Mouse (Mus musculus): ENCODE measurements around the gene Gpr173. TPM values are rescaled to one million over a fixed set of nuclear protein-coding genes. Genes with fewer than 3 reads are reported as not detected.

Gpr173 gene
- total RNA-seq (2023): not detected

DNA sequence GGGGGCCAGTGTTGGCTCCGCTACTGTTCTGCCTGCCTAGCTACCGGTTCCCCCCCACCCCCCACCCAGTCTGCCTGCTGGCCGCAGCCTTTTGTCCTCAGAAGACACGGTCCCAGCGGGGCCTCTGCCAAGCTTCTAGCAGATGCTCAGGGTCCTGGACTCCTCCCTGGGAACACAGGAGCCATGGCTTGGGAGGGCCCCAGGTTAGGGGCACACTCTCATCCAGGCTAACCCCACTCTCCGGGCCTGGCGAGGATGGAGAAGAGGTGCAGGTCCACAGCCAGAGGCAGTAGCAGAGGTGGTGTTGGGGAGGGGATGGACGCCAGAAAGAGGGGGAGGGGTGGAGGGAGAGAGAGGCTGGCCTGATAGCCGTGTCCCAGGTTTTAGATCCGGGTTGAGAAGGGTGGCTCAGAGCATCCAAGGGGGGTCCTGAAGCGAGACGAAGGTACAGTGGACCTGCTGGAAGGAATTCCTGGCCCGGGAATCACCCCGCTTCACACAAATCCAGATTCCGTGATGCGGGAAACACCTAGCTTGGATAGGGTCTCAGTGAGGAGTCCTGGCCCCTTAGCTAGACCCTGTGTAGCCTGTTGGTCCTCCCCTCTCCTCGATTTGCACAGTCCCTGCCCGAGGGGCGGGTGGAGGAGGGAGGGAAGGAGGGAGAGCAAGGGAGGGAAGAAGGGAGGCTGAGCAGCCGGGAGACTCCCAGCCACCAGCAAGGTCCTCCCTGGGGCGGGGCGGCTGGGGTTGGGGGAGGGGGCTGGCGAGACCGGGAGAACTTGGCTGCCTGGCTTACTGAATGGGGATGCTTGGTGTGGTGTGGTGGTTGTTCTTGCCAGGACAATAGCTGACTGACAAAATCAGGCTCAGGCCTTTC, at the start of gene Gpr173:
Gene Gpr173, minus strand, starts transcription at position 308 of the 877 bp plus-strand sequence.

DNA sequence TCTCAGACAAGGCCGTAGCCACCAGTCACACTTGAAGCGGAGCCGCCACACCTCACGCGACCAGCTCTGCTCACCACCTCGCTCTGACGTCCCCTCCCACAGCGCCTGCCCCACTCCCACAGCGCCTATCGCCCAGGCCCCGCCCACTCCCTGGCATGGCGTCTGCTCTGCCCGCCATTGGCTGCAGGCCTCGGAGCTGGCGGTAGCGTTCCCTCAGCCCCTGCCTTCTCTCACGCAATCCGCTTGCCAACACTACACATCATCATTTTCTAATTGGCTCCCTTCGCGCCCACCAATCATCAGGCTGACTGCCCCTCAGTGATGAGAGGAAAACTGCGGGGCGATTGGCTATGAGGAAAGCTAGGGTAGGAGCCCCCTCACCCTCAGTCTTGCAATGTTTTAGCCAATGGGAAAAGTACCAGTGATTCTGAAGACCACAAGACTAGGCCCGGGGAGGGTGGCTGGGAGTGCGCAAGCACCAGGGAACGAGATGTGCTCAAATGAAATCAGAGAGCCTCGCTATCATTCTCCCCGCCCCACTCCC, 26.1 kb downstream of the Gpr173 start, which contains the start of gene Tspyl2:
Gene Tspyl2, minus strand, starts transcription at position 68 of the 544 bp plus-strand sequence.

DNA sequence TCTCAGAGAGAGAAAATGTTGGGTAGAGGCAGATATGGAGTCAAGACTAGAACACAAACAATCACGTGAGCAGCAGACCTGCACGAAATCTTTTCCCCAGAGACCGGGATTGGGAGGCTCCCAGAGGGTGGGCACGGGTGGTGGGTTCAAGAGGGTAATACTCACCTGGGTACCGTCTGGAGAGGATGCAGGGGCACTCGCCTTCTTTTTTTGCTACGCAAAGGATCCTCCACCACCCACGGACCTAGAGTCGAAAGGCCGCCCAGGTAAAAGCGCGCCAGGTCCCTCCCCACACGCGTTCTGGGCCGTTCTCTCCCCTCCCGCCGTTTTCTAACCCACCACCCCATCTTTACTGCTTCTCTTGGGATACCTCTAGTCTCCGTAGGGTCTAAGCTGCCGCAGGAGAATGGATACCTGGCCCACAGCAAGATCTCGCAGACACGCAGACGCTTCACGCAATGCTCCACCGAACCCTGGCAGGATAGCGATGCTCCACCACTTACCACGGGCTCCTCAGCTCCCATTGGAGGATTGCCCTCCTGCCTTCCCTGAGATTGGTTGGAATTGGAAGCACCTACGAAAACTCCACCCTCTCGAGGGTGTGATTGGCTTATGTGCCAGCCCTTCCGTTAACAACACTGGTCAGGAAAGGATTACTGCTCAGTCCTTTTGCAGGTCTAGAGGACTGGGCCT, 41.4 kb downstream of the Gpr173 start, which contains the start of gene Kantr:
Gene Kantr, minus strand, starts transcription at position 500 of the 693 bp plus-strand sequence.

Other genes with a start within 250 kb of the Gpr173 start
- 0.21 TPM for gene Iqsec2, start 224.4 kb downstream of the Gpr173 start, total RNA-seq (2023)
- gene Kdm5c, start 135.7 kb downstream of the Gpr173 start, total RNA-seq (2023): 78.8 TPM
- gene Kantr, start 41.2 kb downstream of the Gpr173 start, total RNA-seq (2023): 18.0 TPM
- 72.3 TPM for gene Tspyl2, start 26.3 kb downstream of the Gpr173 start, total RNA-seq (2023)
- not detected for gene Cldn34a, start 194.6 kb upstream of the Gpr173 start, total RNA-seq (2023)

Data from CD8-positive naive resting alpha-beta T cell, adult 57 days (primary cell).